Mouse (Mus musculus): ENCODE measurements around the gene Pilrb2.

The Pilrb2 gene

DNA sequence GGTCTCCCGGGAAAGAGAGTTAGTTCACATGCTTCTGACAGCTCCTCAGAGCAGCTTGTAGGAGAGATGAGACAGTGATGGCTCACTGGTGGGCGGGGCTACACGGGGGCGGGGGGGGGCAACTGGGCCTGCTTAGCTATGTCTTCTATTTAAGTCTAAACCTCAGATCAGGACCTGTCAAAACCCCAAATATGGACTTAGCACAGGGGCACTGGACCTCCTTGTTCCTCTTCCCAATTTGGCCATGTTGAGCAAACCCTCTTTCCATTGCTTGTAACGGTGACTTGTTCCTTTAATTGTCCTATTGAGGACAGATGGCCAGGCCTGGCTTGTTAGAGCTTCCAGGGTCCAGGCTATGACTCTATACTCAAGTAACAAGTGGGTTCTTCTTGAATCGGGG, 40.1 kb downstream of the Pilrb2 start:
- no peak for DNase-seq

DNA sequence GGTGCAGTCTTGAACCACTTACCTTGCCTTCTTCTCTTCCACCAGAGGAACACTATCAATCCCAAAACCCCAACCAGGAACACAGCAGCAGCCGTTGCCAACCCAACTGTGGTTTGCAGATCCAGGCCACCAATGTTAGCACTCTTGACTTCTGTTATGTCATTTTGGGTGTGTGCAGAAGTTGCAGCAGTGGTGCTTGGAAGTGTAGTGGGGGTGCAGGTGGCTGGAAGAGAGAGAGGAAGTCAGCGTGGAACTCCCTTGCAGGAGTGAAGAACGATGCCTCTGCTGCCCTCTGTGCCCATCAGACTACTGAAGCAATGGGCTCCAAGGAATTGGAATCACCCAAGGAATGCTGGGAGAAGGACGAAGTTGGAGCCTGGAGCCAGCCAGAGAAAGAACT, 40.5 kb downstream of the Pilrb2 start:
- no peak for DNase-seq

DNA sequence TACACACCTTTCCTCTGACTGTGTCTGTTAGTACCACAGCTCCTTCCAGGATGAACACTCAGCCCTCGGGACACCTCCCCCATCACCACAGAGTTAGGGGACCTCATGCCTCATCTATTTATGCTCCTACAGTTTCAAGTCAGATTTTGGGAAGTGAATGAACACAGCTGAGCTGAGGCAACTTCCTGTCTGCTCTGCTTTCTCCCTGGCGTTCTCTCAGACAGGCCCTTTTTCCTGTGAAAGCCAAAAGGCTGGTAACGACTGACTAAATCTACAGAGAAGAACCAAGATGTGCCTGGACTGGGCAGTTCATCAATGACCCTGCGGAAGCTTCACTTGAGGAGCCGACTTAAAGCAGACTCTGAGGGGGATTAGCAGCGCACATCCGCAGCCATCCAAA, 41.4 kb downstream of the Pilrb2 start:
- DNase-seq = no peak

- DNase-seq = no peak
These were observed 42.9 kb downstream of the Pilrb2 start for GRCm38 (mm10) chr5:137828694-137829093.

- no peak for DNase-seq
These were observed 45.2 kb downstream of the Pilrb2 start for GRCm38 (mm10) chr5:137826421-137826820.

GRCm38 (mm10) chr5:137825971-137826370, 45.6 kb downstream of the Pilrb2 start:
- DNase-seq = no peak

- no peak for DNase-seq
These were observed 46.6 kb downstream of the Pilrb2 start for GRCm38 (mm10) chr5:137825030-137825429.

GRCm38 (mm10) chr5:137823455-137824045, 48.1 kb downstream of the Pilrb2 start:
- no peak for DNase-seq

DNA sequence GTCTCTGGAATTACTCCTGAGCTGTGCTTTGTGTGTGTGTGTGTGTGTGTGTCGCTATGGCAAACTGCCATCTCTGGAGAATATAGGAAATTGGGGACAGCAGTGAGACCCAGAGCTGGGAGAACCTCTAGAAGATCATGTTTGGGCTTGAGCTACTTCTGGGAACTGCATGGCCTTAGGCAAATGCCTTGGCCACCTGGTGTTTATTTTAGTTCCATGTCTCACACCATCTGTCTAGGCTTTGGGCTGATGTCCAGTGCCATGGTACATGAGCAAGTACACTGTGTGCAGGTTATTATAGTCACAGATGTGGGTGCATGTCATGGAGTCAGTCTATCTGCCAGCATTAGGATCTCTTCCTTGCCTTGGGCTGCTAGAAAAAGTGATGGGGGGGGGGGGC, 49.0 kb downstream of the Pilrb2 start:
- DNase-seq = no peak

- no peak for DNase-seq
These were observed 49.5 kb downstream of the Pilrb2 start for GRCm38 (mm10) chr5:137822126-137822525.

- no peak for DNase-seq
These were observed 54.0 kb downstream of the Pilrb2 start for GRCm38 (mm10) chr5:137817466-137818222.

All from retina, postnatal 1 day (tissue).